Mouse (Mus musculus): ENCODE measurements around the gene Lgmn. TPM values are rescaled to one million over a fixed set of nuclear protein-coding genes. Genes with fewer than 3 reads are reported as not detected.

The Lgmn gene
- total RNA-seq, 2 experiments from 2014 or later = 21.1 to 30.2 TPM

DNA sequence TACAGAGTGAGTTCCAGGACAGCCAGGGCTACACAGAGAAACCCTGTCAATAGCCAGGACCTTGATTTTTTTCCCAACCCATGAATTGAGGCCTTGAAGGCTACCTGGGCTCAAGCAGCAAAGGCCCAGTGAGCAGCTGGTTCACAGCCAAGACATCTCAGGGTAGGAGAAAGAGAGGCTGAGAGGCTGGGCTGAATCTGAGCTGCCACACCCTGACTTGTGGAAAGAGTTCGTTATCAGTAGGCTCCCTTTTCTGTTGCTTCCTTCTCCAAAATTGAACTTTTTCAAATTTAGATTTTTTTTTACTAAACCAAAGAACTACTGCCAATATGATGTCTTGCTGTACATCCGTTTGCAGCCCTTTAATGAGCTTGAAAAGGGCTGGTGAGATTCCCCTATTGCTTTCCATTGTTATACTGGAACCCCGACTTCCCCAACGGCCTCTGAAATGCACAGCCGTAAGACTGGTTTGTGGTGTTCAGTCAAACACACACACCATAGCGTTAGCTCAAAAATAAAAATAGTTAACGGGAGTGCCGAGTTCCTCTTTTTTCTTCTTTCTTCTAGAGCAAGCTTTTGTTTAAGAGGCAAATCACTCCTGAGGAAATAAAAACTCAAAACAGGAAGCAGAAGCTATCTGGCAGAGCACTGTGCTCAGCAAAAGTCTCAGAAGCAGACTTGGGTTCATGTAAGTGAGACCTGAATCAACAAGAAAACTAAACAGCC is 11.7 kb upstream of the Lgmn start:
- intact Hi-C loops (cut with DNase I) = no loop called here
- no peak for TF ChIP-seq CTCF (IDR thresholded peaks at IDR 0.05)
- peak overlapping the region; percentile 74 for H3K27ac ChIP-seq
- no peak overlapping the region; the same call in 1 of the 2 replicates for H3K4me3 ChIP-seq
- DNase-seq = no peak

DNA sequence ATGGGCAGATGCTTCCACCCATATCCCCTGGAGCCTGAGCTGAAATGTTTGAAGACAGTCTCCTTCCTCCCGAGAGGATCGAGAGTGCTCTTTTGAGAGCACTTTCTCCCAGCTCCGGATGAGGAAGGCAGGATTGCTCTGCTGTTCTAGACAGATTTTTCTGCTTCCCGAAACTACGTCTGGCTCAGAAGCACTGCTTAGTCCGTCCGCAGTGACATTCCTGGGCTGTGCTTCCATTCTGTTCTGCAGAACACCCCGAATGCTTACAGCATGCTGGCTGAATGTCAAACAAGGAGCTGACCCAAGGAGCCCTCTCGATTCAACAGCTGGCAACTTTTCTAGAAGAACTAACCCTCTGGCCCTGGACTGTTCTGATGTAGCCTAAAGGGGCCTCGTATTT is 10.8 kb upstream of the Lgmn start:
- no peak for TF ChIP-seq CTCF (IDR thresholded peaks at IDR 0.05)
- intact Hi-C loops (cut with DNase I) = no loop called here

GRCm38 (mm10) chr12:102445436-102445835 is 5.8 kb upstream of the Lgmn start:
- Histone ChIP-seq H3K27ac (peak overlapping the region; percentile 31), H3K4me3 (no peak overlapping the region)
- intact Hi-C loops (cut with DNase I) = no loop called here
- no peak for TF ChIP-seq CTCF (IDR thresholded peaks at IDR 0.05)
- DNase-seq = peak; percentile 30

More for the DNA sequence above, 10.8 kb upstream of the Lgmn start:
- peak overlapping the region; percentile 55 for H3K4me3 ChIP-seq
- peak; percentile 39 for DNase-seq
- peak overlapping the region; percentile 74 for H3K27ac ChIP-seq

DNA sequence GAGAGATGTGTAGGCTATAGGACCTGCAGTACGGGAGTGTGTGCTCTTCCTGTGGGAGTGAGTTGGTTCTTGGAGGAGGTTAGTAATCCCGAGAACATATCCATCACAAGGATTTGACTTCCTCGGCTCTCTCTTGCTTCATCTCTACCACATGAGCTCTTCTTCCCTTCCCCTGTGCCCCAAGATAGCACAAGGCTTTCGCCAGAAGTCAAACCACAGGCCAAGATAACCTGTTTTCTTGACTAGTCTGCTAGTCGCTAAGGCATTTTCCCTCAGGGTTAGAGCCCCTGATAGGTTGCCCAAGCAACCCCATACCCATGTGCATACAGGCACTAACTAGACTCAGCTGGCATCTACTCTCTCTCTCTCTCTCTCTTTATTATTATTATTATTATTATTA is 4.1 kb upstream of the Lgmn start:
- TF ChIP-seq CTCF (IDR thresholded peaks at IDR 0.05) = no peak
- intact Hi-C loops (cut with DNase I) = no loop called here
- no peak overlapping the region for H3K27ac ChIP-seq
- no peak overlapping the region for H3K4me3 ChIP-seq
- no peak for DNase-seq

GRCm38 (mm10) chr12:102442639-102443038 is 3.0 kb upstream of the Lgmn start:
- intact Hi-C loops (cut with DNase I) = no loop called here
- Histone ChIP-seq H3K4me3 (no peak overlapping the region), H3K27ac (0 out of 2 replicates have a peak overlapping the region, but pooled peaks have one; percentile 16)
- TF ChIP-seq CTCF (IDR thresholded peaks at IDR 0.05) = no peak
- DNase-seq = no peak

DNA sequence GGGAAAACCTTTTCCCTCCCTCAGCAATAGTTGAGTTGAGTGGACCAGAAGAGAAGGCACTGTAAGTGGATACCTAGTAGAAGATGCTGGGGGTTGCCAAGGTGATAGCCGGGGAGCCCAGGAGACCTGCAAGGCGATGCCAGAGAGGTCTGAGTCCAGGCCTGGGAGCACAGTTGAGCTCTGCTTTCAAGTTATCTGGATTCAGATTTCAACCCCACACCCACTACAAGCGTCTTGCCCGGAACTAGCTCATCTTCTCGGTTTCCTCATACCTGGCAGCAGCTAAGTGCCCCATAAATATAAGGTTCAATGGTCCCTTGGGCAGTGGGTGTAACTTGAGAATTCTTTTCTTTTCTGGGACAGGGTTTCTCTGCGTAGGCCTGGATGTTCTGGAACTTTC is 1.5 kb upstream of the Lgmn start:
- intact Hi-C loops (cut with DNase I) = no loop called here
- DNase-seq = peak; percentile 75
- TF ChIP-seq CTCF (IDR thresholded peaks at IDR 0.05) = no peak
- peak overlapping the region; percentile 94 for H3K27ac ChIP-seq
- no peak overlapping the region for H3K4me3 ChIP-seq

DNA sequence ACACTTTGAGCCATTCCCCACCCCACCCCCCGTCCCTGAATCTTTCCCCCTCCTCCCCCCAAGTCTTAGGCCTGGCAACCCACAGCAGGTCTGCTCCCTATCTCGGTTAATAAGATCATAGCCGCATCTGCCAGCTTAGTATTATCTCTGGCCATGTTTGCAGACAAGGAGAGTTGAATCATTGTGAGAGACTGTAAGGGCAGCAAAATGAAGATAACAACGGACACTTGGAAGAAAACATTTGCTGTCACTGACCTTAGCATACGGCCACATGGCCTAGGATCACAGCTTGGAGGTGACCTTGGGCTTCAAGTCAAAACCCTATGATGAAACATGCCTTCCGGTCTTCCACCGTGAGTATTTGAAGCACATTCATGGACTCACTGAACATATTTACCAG is 938 bp upstream of the Lgmn start:
- intact Hi-C loops (cut with DNase I) = no loop called here
- Histone ChIP-seq H3K27ac (peak overlapping the region; percentile 94), H3K4me3 (no peak overlapping the region)
- DNase-seq = no peak
- no peak for TF ChIP-seq CTCF (IDR thresholded peaks at IDR 0.05)

DNA sequence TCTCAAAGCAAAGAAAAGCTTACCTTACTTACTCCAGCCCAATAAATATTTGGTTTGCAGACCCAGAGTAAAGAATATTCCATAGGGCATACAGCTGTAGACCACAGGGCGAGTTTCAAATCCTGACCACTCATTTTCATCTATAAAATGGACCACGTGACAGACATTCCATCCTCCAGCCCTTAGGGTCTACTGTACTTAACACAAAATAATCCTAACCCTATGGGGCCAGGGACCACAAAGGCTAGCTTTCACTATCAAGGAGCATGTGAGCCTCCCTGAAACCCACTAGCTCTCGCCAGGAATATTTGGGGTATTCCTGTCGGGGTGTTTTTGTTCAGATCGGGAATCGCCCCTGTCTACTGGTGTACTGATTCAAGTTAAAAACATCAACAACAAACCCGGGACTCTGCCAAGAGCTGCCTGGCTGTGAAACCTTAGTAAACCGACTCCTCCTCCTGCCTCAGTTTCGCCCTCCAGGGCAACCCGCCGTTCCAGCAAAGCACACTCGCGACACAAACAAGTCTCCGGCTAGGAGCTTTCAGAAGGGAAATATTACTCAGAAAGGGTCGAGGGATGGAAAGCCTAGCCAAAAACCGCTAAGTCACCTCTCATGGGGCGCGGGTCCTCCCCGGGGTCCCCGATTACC is 506 bp downstream of the Lgmn start:
- TF ChIP-seq CTCF (IDR thresholded peaks at IDR 0.05) = no peak
- intact Hi-C loops (cut with DNase I) = no loop called here
- H3K27ac ChIP-seq = peak overlapping the region; percentile 94
- peak overlapping the region; percentile 90 for H3K4me3 ChIP-seq
- DNase-seq = no peak

- intact Hi-C loops (cut with DNase I) = no loop called here
- TF ChIP-seq CTCF (IDR thresholded peaks at IDR 0.05) = no peak
- Histone ChIP-seq H3K4me3 (peak overlapping the region; percentile 90), H3K27ac (peak overlapping the region; percentile 94)
- DNase-seq = peak; percentile 54
Observed at GRCm38 (mm10) chr12:102437952-102438351, 1.7 kb downstream of the Lgmn start.

GRCm38 (mm10) chr12:102436939-102437526 is 2.6 kb downstream of the Lgmn start:
- Histone ChIP-seq H3K27ac (peak overlapping the region; percentile 94), H3K4me3 (peak overlapping the region; percentile 90)
- peak; percentile 54 for DNase-seq
- no peak for TF ChIP-seq CTCF (IDR thresholded peaks at IDR 0.05)
- intact Hi-C loops (cut with DNase I) = no loop called here

DNA sequence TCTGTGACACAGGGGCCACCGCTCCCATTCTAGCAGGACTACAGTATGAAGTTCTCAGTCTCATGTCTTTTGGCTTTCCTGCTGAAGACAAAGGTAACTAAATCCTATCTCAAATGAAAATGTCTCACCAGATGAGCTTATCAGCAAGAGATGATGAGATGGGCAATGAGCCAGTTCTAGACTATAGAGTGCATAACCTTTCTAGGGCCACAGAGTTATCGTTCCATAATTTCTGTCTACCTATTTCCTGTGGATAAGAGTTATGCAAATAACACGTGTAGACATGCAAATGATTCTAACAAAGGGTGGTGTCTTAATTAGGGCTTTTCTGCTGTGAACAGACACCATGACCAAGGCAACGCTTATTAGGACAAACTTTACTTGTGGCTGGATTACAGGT is 5.5 kb downstream of the Lgmn start:
- no peak overlapping the region for H3K27ac ChIP-seq
- H3K4me3 ChIP-seq = no peak overlapping the region
- no peak for DNase-seq
- TF ChIP-seq CTCF (IDR thresholded peaks at IDR 0.05) = no peak
- intact Hi-C loops (cut with DNase I) = no loop called here

- intact Hi-C loops (cut with DNase I) = no loop called here
Observed at GRCm38 (mm10) chr12:102432238-102432637, 7.4 kb downstream of the Lgmn start.

DNA sequence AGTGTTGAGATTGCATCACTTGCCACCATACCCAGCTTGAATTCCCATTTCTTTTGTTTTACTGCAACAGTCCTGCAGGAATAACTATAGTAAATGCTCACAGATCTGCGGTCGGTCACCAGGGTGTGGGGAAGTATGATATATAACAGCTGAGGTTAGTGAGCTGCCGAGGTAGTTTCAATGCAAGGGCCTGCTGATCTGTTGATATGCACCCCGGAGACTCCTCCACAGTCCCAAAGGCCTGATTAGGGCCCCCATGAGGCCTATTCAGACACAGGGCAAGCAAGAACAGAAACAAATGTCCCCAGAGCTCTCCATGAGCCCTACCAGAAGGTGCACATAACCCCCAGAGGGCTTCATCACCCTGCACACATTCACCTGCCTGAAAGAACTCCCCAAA is 9.4 kb downstream of the Lgmn start:
- no peak for TF ChIP-seq CTCF (IDR thresholded peaks at IDR 0.05)
- no peak for DNase-seq
- intact Hi-C loops (cut with DNase I) = no loop called here
- no peak overlapping the region for H3K27ac ChIP-seq
- no peak overlapping the region for H3K4me3 ChIP-seq

More at GRCm38 (mm10) chr12:102432238-102432637, 7.4 kb downstream of the Lgmn start:
- DNase-seq = no peak
- TF ChIP-seq CTCF (IDR thresholded peaks at IDR 0.05) = no peak
- Histone ChIP-seq H3K4me3 (no peak overlapping the region), H3K27ac (no peak overlapping the region)
